21 mouse cellular contexts compared by ENCODE assay signal in genomic region chr12:104684411-104684931, GRCm38 (mm10).
DNase-seq lines count a peak whose midpoint lies in the region; ATAC-seq and TF ChIP-seq lines count a peak whose summit lies in the region.
"Had no signal": no experiment of that assay in that cellular context is flagged by ENCODE, and none has a peak within 500 bp of the region (broad histone marks: within the 10 kb centered on the region; RNA-seq: fewer than 3 reads in every experiment).

No protein-coding gene starts in this region.

- ATAC-seq in kidney, embryonic 14.5 days (ENCODE audit: low FRiP score, low TSS enrichment) = peak; percentile 22; the same call in 1 of the 2 replicates
- no peak for ATAC-seq in hindbrain, postnatal 0 days
- ATAC-seq: forebrain, embryonic 16.5 days; inflammation-experienced regulatory T-cells, adult 6 months; intestine, postnatal 0 days had no signal

- no peaks in the 10 kb centered on the region for H3K27me3 ChIP-seq in kidney, embryonic 14.5 days (ENCODE audit: control insufficient read depth, insufficient read depth, low read length)
- H3K27me3 ChIP-seq in embryonic facial prominence, embryonic 10.5 days (replicated peaks; ENCODE audit: low read depth, poor library complexity, severe bottlenecking) = no peaks in the 10 kb centered on the region
- no peaks in the 10 kb centered on the region for H3K27me3 ChIP-seq in hindbrain, postnatal 0 days (ENCODE audit: insufficient read depth, low read length)
- H3K27me3 ChIP-seq: embryonic facial prominence, embryonic 15.5 days; forebrain, embryonic 12.5 days had no signal

- H3K4me1 ChIP-seq in kidney, embryonic 14.5 days (ENCODE audit: control insufficient read depth, insufficient read depth, low read length) = no peaks in the 10 kb centered on the region
- H3K4me1 ChIP-seq in embryonic facial prominence, embryonic 10.5 days = peaks cover 34% of the 10 kb centered on the region
- H3K4me1 ChIP-seq in hindbrain, postnatal 0 days (ENCODE audit: insufficient read depth, low read length) = no peaks in the 10 kb centered on the region
- H3K4me1 ChIP-seq: embryonic facial prominence, embryonic 15.5 days had no signal

- peak; percentile 94 for DNase-seq in heart, adult 11 months
- DNase-seq in heart, postnatal 10 days = no peak
- DNase-seq in kidney, postnatal 25 days = no peak
- DNase-seq in embryonic facial prominence, embryonic 10.5 days (ENCODE audit: low spot score) = peak; percentile 36
- peak; percentile 5 for DNase-seq in hindbrain, postnatal 0 days (ENCODE audit: low spot score)
- no peak for DNase-seq in testis, postnatal 14 days (ENCODE audit: low spot score)
- DNase-seq: adrenal gland, postnatal 10 days; cerebellum, adult 11-12 months; cerebellum, adult 9-10 months; cerebellum, postnatal 25 days; gastrocnemius, postnatal 36 days; heart, postnatal 14 days; kidney, adult 8-10 months had no signal

- H3K9me3 ChIP-seq in kidney, embryonic 14.5 days (ENCODE audit: control insufficient read depth, low read length) = no peaks in the 10 kb centered on the region
- H3K9me3 ChIP-seq in embryonic facial prominence, embryonic 10.5 days = peaks cover 10% of the 10 kb centered on the region; the same call in 1 of the 2 replicates
- no peaks in the 10 kb centered on the region for H3K9me3 ChIP-seq in hindbrain, postnatal 0 days (ENCODE audit: low read length)
- H3K9me3 ChIP-seq: embryonic facial prominence, embryonic 15.5 days; heart, embryonic 10.5 days had no signal

- intact Hi-C loops in heart, postnatal 10 days (cut with DNase I) = no loop called here

- H3K36me3 ChIP-seq in kidney, embryonic 14.5 days (ENCODE audit: control insufficient read depth, insufficient read depth, low read length) = peaks cover 10% of the 10 kb centered on the region; the same call in 1 of the 2 replicates
- H3K36me3 ChIP-seq in embryonic facial prominence, embryonic 10.5 days (replicated peaks) = peaks cover 24% of the 10 kb centered on the region
- 0 out of 2 replicates have a peak, but pooled peaks cover under 1% of the 10 kb centered on the region for H3K36me3 ChIP-seq in hindbrain, postnatal 0 days (ENCODE audit: insufficient read depth, low read length)

- no peak overlapping the region for H3K4me2 ChIP-seq in kidney, embryonic 14.5 days (replicated peaks; ENCODE audit: low read depth, low read length)
- H3K4me2 ChIP-seq in hindbrain, postnatal 0 days (ENCODE audit: low read depth, low read length) = no peak overlapping the region
- H3K4me2 ChIP-seq: embryonic facial prominence, embryonic 15.5 days; forebrain, embryonic 12.5 days had no signal

- WGBS in kidney, embryonic 14.5 days = 68% methylated on average over 8 of the region's 8 CpGs
- WGBS in embryonic facial prominence, embryonic 10.5 days = 71% methylated on average over 8 of the region's 8 CpGs
- 76% methylated on average over 8 of the region's 8 CpGs for WGBS in hindbrain, postnatal 0 days

- H3K27ac ChIP-seq in kidney, embryonic 14.5 days (ENCODE audit: low read depth, low read length) = no peak overlapping the region
- H3K27ac ChIP-seq in embryonic facial prominence, embryonic 10.5 days (replicated peaks) = peak overlapping the region; percentile 74
- no peak overlapping the region for H3K27ac ChIP-seq in hindbrain, postnatal 0 days
- H3K27ac ChIP-seq: embryonic facial prominence, embryonic 15.5 days; forebrain, embryonic 12.5 days; heart, embryonic 10.5 days had no signal

- no peak overlapping the region for H3K4me3 ChIP-seq in kidney, embryonic 14.5 days (ENCODE audit: low read length)
- H3K4me3 ChIP-seq in embryonic facial prominence, embryonic 10.5 days = no peak overlapping the region
- H3K4me3 ChIP-seq in hindbrain, postnatal 0 days (ENCODE audit: low read length) = no peak overlapping the region
- H3K4me3 ChIP-seq: embryonic facial prominence, embryonic 15.5 days; erythroblast, embryonic 14.5 days; forebrain, embryonic 12.5 days; heart, embryonic 10.5 days had no signal

- H3K9ac ChIP-seq in kidney, embryonic 14.5 days (ENCODE audit: low read depth, low read length) = no peak overlapping the region
- no peak overlapping the region for H3K9ac ChIP-seq in hindbrain, postnatal 0 days (replicated peaks; ENCODE audit: low read length)
- H3K9ac ChIP-seq: embryonic facial prominence, embryonic 15.5 days; forebrain, embryonic 12.5 days had no signal

- no peak for TF ChIP-seq CTCF in hindbrain, postnatal 0 days (IDR thresholded peaks at IDR 0.05; ENCODE audit: low read depth)

Comparison
In these comparisons a context has a peak if more than half of its experiments do, and no peak if none do; other contexts are left out.
1. DNase-seq: peak in heart, adult 11 months (single experiment), embryonic facial prominence, embryonic 10.5 days (single experiment) and hindbrain, postnatal 0 days (single experiment); none in heart, postnatal 10 days (0 of 2), kidney, postnatal 25 days (0 of 2) and testis, postnatal 14 days (single experiment).